ENCODE assay signal across 20 mouse cellular contexts in the genomic region with DNA sequence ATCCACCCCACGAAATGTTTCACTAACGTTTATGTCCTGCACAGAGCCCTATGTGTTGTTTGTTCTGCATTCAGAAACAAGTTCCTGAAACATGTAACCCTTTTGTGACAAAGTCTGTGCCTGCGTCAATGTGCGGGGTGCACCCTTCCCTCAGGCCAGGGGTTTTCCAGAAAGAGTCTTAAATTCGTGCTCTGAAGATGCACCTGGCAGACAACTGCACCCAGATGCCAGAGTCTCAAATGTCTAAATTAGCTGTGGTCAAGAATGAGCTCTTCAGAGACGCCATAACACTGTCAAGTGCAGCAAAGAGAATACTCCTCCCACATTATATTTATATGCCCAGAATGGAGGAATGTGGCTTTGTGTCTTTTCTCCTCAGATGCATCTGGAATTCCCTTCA.
A peak's percentile ranks its signal among the peaks of the same experiment; 100 is the strongest.
DNase-seq lines count a peak whose midpoint lies in the region; ATAC-seq and TF ChIP-seq lines count a peak whose summit lies in the region.
"Had no signal": no experiment of that assay in that cellular context is flagged by ENCODE, and none has a peak within 500 bp of the region (broad histone marks: within the 10 kb centered on the region; RNA-seq: fewer than 3 reads in every experiment).

No protein-coding gene starts in this region.

- H3K4me1 ChIP-seq in CH12.LX (ENCODE audit: control insufficient read depth in 1 of 2, insufficient read depth in 2 of 2) = peaks cover 8 to 32% of the 10 kb centered on the region in 2 experiments

- peak overlapping the region; percentile 18; the same call in 1 of the 2 replicates for H3K4me2 ChIP-seq in CH12.LX (ENCODE audit: insufficient read depth, low read depth, poor library complexity, severe bottlenecking)

- dilution Hi-C loops in CH12.LX (cut with MboI; ENCODE audit: extremely low pct_ligation_motif_present, extremely low pct_unique_long_range_greater_than_20kb, low sequenced_read_pairs) = no loop called here

- no peaks in the 10 kb centered on the region for H3K36me3 ChIP-seq in CH12.LX (replicated peaks in 1 of 2; ENCODE audit: control insufficient read depth in 1 of 2, insufficient read depth in 1 of 2, low read length in 1 of 2)
- H3K36me3 ChIP-seq: G1E had no signal

- no peak for TF ChIP-seq POLR2A in CH12.LX (IDR thresholded peaks at IDR 0.05; ENCODE audit: low read depth, low read length)

- TF ChIP-seq RAD21 in CH12.LX (IDR thresholded peaks at IDR 0.05; ENCODE audit: low read depth, low read length) = no peak

- TF ChIP-seq EP300 in CH12.LX (IDR thresholded peaks at IDR 0.05; ENCODE audit: low read length) = peak; percentile 60; the same call in 1 of the 2 replicates

- no peak overlapping the region for H3K4me3 ChIP-seq in CH12.LX (replicated peaks in 1 of 3; ENCODE audit: low read depth in 2 of 3, low read length in 2 of 3, poor library complexity in 1 of 3)

- in situ Hi-C loops in CH12.LX (cut with MboI; ENCODE audit: low pct_ligation_motif_present, low pct_unique_long_range_greater_than_20kb, low sequenced_read_pairs) = no loop called here

- TF ChIP-seq CTCF in CH12.LX (conservative IDR thresholded peaks at IDR 0.05 in 1 of 2, IDR thresholded peaks at IDR 0.05 in 1 of 2; ENCODE audit: low read depth in 2 of 2, low read length in 2 of 2) = no peak

- no peak overlapping the region for H3K9ac ChIP-seq in CH12.LX (ENCODE audit: insufficient read depth, low read depth)

- H3K79me2 ChIP-seq in CH12.LX (replicated peaks; ENCODE audit: control insufficient read depth, extremely low read depth, insufficient read depth, poor library complexity, severe bottlenecking) = no peaks in the 10 kb centered on the region

- DNase-seq in A20 (ENCODE audit: low read depth, low spot score) (peak; percentile 74), CH12.LX (ENCODE audit: extremely low read depth) (peak; percentile 66)
- no peak for DNase-seq in cerebellum, postnatal 4 days (ENCODE audit: low spot score in 2 of 2)
- DNase-seq: adrenal gland, adult 2 months; adrenal gland, adult 8-10 months; adrenal gland, postnatal 10 days; adrenal gland, postnatal 14 days; adrenal gland, postnatal 25 days; adrenal gland, postnatal 36 days; B cell, adult 2 months; cerebellum, adult 11 months; cerebellum, adult 11-12 months; cerebellum, adult 18-20 months; cerebellum, adult 2 months; cerebellum, adult 8-10 months had no signal

- no peak overlapping the region for H3K27ac ChIP-seq in CH12.LX (ENCODE audit: insufficient read depth, low read depth)

- H3K27me3 ChIP-seq in CH12.LX (replicated peaks) = no peaks in the 10 kb centered on the region
- H3K27me3 ChIP-seq: Patski had no signal

- no peaks in the 10 kb centered on the region for H3K9me3 ChIP-seq in CH12.LX (replicated peaks; ENCODE audit: low read length)
- H3K9me3 ChIP-seq: G1E had no signal

- ATAC-seq in megakaryocyte, adult 5-6 weeks (ENCODE audit: poor library complexity, severe bottlenecking) = no peak
- ATAC-seq: activated CD4-positive, CD25-positive, alpha-beta regulatory T cell, adult 4 months; CD4-positive, CD25-positive, alpha-beta regulatory T cell, adult 4 months; Patski had no signal

TF ChIP-seq in CH12.LX, 34 proteins besides CTCF, POLR2A, EP300 and RAD21:
- TF ChIP-seq TCF12 (IDR thresholded peaks at IDR 0.05; ENCODE audit: low read depth, low read length) = peak; percentile 61; the same call in 1 of the 2 replicates
- peak; percentile 42; the same call in 1 of the 2 replicates for TF ChIP-seq BHLHE40 (IDR thresholded peaks at IDR 0.05; ENCODE audit: low read depth, low read length)
- peak; percentile 67; the same call in 1 of the 2 replicates for TF ChIP-seq MEF2A (IDR thresholded peaks at IDR 0.05; ENCODE audit: borderline replicate concordance, low read depth, low read length)
- TF ChIP-seq MAX (IDR thresholded peaks at IDR 0.05; ENCODE audit: low read length) = no peak
- 0 out of 2 replicates have a peak, but pooled peaks have one; percentile 33 for TF ChIP-seq ETS1 (conservative IDR thresholded peaks at IDR 0.05; ENCODE audit: low read depth, low read length)

Comparison
In these comparisons a context has a peak if more than half of its experiments do, and no peak if none do; other contexts are left out.
1. DNase-seq: peak in A20 (single experiment) and CH12.LX (single experiment); none in cerebellum, postnatal 4 days (0 of 2).